Mouse (Mus musculus): Measurements from ENCODE around the gene Kpna7. TPM values are rescaled to one million over a fixed set of nuclear protein-coding genes. Genes with fewer than 3 reads are reported as not detected.
"Not testable (repeated sequence)": the region's sequence is repeated elsewhere in the genome, so short reads cannot be mapped to it uniquely, and the experiment has no call there.

The Kpna7 gene
- polyA plus RNA-seq, 1 experiment from 2014 or later, result not detected

DNA sequence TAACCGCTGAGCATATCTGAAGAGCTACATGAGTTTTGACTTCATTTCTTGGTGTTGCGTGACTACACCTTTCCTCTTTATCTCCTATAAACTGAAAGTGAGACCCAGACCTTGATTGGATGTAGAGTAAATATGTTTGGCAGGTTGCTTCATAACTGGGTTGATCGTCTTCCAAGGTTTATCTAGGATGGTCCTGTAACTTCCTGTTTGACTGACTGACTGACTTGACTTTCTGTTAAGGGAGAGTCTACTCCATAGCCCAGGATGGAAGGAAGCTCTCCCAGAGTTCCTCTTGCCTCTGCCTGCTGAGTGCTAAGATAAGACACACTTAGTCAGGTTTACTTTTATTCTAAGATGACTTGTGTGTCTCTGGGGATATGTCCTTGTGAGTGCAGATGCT, 6.0 kb upstream of the Kpna7 start:
- WGBS, result 89% methylated on average over 3 of the region's 3 CpGs
- Histone ChIP-seq H3K9me3 (ENCODE audit: control insufficient read depth, low read length) (no peaks in the 10 kb centered on the region), H3K4me3 (ENCODE audit: low read depth, low read length) (no peak overlapping the region), H3K27ac (ENCODE audit: low read depth, low read length) (no peak overlapping the region), H3K4me1 (ENCODE audit: control insufficient read depth, insufficient read depth, low read length) (peaks cover 3% of the 10 kb centered on the region; the same call in 1 of the 2 replicates), H3K4me2 (no peak overlapping the region), H3K9ac (ENCODE audit: low read length) (no peak overlapping the region), H3K36me3 (ENCODE audit: control insufficient read depth, insufficient read depth, low read length) (peaks cover 20% of the 10 kb centered on the region), H3K27me3 (ENCODE audit: control insufficient read depth, insufficient read depth, low read length) (no peaks in the 10 kb centered on the region)
- DNase-seq (ENCODE audit: low spot score, missing footprints), result no peak
- ATAC-seq (ENCODE audit: low FRiP score), result no peak

GRCm38 (mm10) chr5:145088186-145088585, 4.4 kb upstream of the Kpna7 start:
- Histone ChIP-seq H3K4me3 (ENCODE audit: low read depth, low read length) (no peak overlapping the region), H3K9ac (ENCODE audit: low read length) (no peak overlapping the region), H3K27me3 (ENCODE audit: control insufficient read depth, insufficient read depth, low read length) (no peaks in the 10 kb centered on the region), H3K4me1 (ENCODE audit: control insufficient read depth, insufficient read depth, low read length) (peaks cover 10% of the 10 kb centered on the region), H3K27ac (ENCODE audit: low read depth, low read length) (no peak overlapping the region), H3K36me3 (ENCODE audit: control insufficient read depth, insufficient read depth, low read length) (peaks cover 15% of the 10 kb centered on the region), H3K9me3 (ENCODE audit: control insufficient read depth, low read length) (no peaks in the 10 kb centered on the region), H3K4me2 (no peak overlapping the region)
- WGBS, result 97% methylated on average over 2 of the region's 2 CpGs
- ATAC-seq (ENCODE audit: low FRiP score), result no peak
- no peak for DNase-seq (ENCODE audit: low spot score, missing footprints)

- ATAC-seq (ENCODE audit: low FRiP score), result no peak
- 84% methylated on average over 2 of the region's 2 CpGs for WGBS
- Histone ChIP-seq H3K4me1 (ENCODE audit: control insufficient read depth, insufficient read depth, low read length) (peaks cover 10% of the 10 kb centered on the region), H3K9ac (ENCODE audit: low read length) (peak overlapping the region; percentile 84), H3K4me2 (peak overlapping the region; percentile 92), H3K36me3 (ENCODE audit: control insufficient read depth, insufficient read depth, low read length) (no peaks in the 10 kb centered on the region), H3K27ac (ENCODE audit: low read depth, low read length) (no peak overlapping the region), H3K4me3 (ENCODE audit: low read depth, low read length) (peak overlapping the region; percentile 85), H3K9me3 (ENCODE audit: control insufficient read depth, low read length) (no peaks in the 10 kb centered on the region), H3K27me3 (ENCODE audit: control insufficient read depth, insufficient read depth, low read length) (no peaks in the 10 kb centered on the region)
- no peak for DNase-seq (ENCODE audit: low spot score, missing footprints)
Measured at GRCm38 (mm10) chr5:145084822-145085221, 992 bp upstream of the Kpna7 start.

DNA sequence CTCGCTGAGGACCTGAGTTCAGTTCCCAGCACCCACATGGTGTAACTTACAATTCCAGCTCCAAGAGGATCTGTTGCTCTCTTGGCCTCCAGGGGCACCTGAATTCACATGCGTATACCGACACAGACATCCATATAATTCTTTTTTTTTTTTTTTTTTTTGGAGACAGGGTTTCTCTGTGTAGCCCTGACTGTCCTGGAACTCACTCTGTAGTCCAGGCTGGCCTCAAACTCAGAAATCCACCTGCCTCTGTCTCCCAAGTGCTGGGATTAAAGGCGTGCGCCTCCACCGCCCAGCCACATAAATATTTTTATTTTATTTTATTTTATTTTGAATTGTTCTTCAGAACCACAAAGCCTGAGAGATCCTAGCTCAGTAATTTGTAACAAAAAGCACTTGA, 629 bp downstream of the Kpna7 start:
- Histone ChIP-seq H3K27ac (ENCODE audit: low read depth, low read length) (peak overlapping the region; percentile 56; the same call in 1 of the 2 replicates), H3K4me3 (ENCODE audit: low read depth, low read length) (peak overlapping the region; percentile 85), H3K9ac (ENCODE audit: low read length) (peak overlapping the region; percentile 84), H3K4me2 (peak overlapping the region; percentile 92)
- 52% methylated on average over 6 of the region's 6 CpGs for WGBS
- H3K9me3 ChIP-seq (ENCODE audit: control insufficient read depth, low read length); DNase-seq (ENCODE audit: low spot score, missing footprints); H3K4me1 ChIP-seq (ENCODE audit: control insufficient read depth, insufficient read depth, low read length); H3K36me3 ChIP-seq (ENCODE audit: control insufficient read depth, insufficient read depth, low read length); H3K27me3 ChIP-seq (ENCODE audit: control insufficient read depth, insufficient read depth, low read length): not testable (repeated sequence)
- peak; percentile 49 for ATAC-seq (ENCODE audit: low FRiP score)

- H3K27ac ChIP-seq (ENCODE audit: low read depth, low read length), result no peak overlapping the region
- no peak overlapping the region for H3K4me3 ChIP-seq (ENCODE audit: low read depth, low read length)
- peaks cover 10% of the 10 kb centered on the region for H3K4me1 ChIP-seq (ENCODE audit: control insufficient read depth, insufficient read depth, low read length)
- H3K27me3 ChIP-seq (ENCODE audit: control insufficient read depth, insufficient read depth, low read length), result no peaks in the 10 kb centered on the region
- ATAC-seq (ENCODE audit: low FRiP score) (no peak), DNase-seq (ENCODE audit: low spot score, missing footprints) (no peak)
- H3K36me3 ChIP-seq (ENCODE audit: control insufficient read depth, insufficient read depth, low read length), result no peaks in the 10 kb centered on the region
- 91% methylated on average over 10 of the region's 10 CpGs for WGBS
- no peak overlapping the region for H3K4me2 ChIP-seq
- H3K9me3 ChIP-seq (ENCODE audit: control insufficient read depth, low read length), result no peaks in the 10 kb centered on the region
- H3K9ac ChIP-seq (ENCODE audit: low read length), result no peak overlapping the region
Measured at GRCm38 (mm10) chr5:145081866-145082613, 1.8 kb downstream of the Kpna7 start.

DNA sequence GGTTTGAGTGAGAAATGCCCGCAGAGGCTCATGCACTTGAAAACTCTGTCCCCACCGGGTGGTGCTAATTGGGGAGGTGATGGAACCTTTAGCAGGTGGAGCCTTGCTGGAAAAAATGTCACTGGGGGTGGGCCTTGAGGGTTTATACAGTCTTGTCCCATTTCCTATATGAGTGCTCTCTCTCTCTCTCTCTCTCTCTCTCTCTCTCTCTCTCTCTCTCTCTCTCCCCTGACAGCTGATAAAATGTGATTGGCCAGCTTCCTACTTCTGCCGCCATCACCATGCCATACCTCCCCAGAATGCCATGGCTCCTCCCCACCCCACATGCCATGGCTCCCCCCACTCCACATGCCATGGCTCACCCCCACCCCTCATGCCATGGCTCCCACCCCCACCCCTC, 8.7 kb downstream of the Kpna7 start:
- ATAC-seq (ENCODE audit: low FRiP score), result no peak
- Histone ChIP-seq H3K27me3 (ENCODE audit: control insufficient read depth, insufficient read depth, low read length) (no peaks in the 10 kb centered on the region), H3K4me2 (no peak overlapping the region), H3K4me3 (ENCODE audit: low read depth, low read length) (no peak overlapping the region), H3K27ac (ENCODE audit: low read depth, low read length) (no peak overlapping the region), H3K9ac (ENCODE audit: low read length) (no peak overlapping the region), H3K4me1 (ENCODE audit: control insufficient read depth, insufficient read depth, low read length) (no peaks in the 10 kb centered on the region), H3K9me3 (ENCODE audit: control insufficient read depth, low read length) (no peaks in the 10 kb centered on the region), H3K36me3 (ENCODE audit: control insufficient read depth, insufficient read depth, low read length) (no peaks in the 10 kb centered on the region)
- no peak for DNase-seq (ENCODE audit: low spot score, missing footprints)
- 66% methylated on average over 3 of the region's 3 CpGs for WGBS

GRCm38 (mm10) chr5:145071342-145071741, 12.5 kb downstream of the Kpna7 start:
- WGBS, result 59% methylated on average over 6 of the region's 6 CpGs
- DNase-seq (ENCODE audit: low spot score, missing footprints), result no peak

GRCm38 (mm10) chr5:145069707-145070106, 14.1 kb downstream of the Kpna7 start:
- H3K4me2 ChIP-seq, result no peak overlapping the region
- peak; percentile 96 for DNase-seq (ENCODE audit: low spot score, missing footprints)

More at GRCm38 (mm10) chr5:145071342-145071741, 12.5 kb downstream of the Kpna7 start:
- Histone ChIP-seq H3K4me2 (no peak overlapping the region), H3K4me1 (ENCODE audit: control insufficient read depth, insufficient read depth, low read length) (no peaks in the 10 kb centered on the region), H3K27me3 (ENCODE audit: control insufficient read depth, insufficient read depth, low read length) (no peaks in the 10 kb centered on the region), H3K4me3 (ENCODE audit: low read depth, low read length) (no peak overlapping the region), H3K27ac (ENCODE audit: low read depth, low read length) (no peak overlapping the region), H3K9ac (ENCODE audit: low read length) (no peak overlapping the region), H3K9me3 (ENCODE audit: control insufficient read depth, low read length) (no peaks in the 10 kb centered on the region), H3K36me3 (ENCODE audit: control insufficient read depth, insufficient read depth, low read length) (no peaks in the 10 kb centered on the region)
- no peak for ATAC-seq (ENCODE audit: low FRiP score)

DNA sequence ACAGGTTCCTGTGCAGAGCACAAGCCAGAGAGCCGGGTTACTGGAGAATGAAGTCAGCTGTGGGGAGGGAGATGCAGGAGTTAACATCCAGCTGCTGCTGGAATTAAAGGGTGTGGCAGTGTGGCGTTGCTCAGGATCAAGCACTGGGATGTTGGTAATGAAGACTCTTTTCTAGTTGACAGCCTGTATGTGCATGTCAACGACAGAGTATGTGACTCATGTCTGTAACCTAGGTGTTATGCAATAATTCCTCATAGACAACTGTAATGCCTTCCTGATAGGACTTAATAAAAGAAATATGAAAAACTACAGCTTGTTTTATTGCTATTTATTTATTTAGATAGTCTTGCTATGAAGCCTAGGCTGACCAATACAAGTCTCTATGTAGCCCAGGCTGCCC, 15.0 kb downstream of the Kpna7 start:
- DNase-seq (ENCODE audit: low spot score, missing footprints) (no peak), ATAC-seq (ENCODE audit: low FRiP score) (no peak)
- no peaks in the 10 kb centered on the region for H3K36me3 ChIP-seq (ENCODE audit: control insufficient read depth, insufficient read depth, low read length)
- H3K27ac ChIP-seq (ENCODE audit: low read depth, low read length), result no peak overlapping the region
- no peaks in the 10 kb centered on the region for H3K4me1 ChIP-seq (ENCODE audit: control insufficient read depth, insufficient read depth, low read length)
- no peaks in the 10 kb centered on the region for H3K27me3 ChIP-seq (ENCODE audit: control insufficient read depth, insufficient read depth, low read length)
- H3K9me3 ChIP-seq (ENCODE audit: control insufficient read depth, low read length), result no peaks in the 10 kb centered on the region
- H3K9ac ChIP-seq (ENCODE audit: low read length), result no peak overlapping the region
- 55% methylated on average over 3 of the region's 3 CpGs for WGBS
- no peak overlapping the region for H3K4me2 ChIP-seq
- no peak overlapping the region for H3K4me3 ChIP-seq (ENCODE audit: low read depth, low read length)

More at GRCm38 (mm10) chr5:145069707-145070106, 14.1 kb downstream of the Kpna7 start:
- peak; percentile 68 for ATAC-seq (ENCODE audit: low FRiP score)
- Histone ChIP-seq H3K4me3 (ENCODE audit: low read depth, low read length) (no peak overlapping the region), H3K36me3 (ENCODE audit: control insufficient read depth, insufficient read depth, low read length) (no peaks in the 10 kb centered on the region), H3K4me1 (ENCODE audit: control insufficient read depth, insufficient read depth, low read length) (no peaks in the 10 kb centered on the region), H3K27me3 (ENCODE audit: control insufficient read depth, insufficient read depth, low read length) (no peaks in the 10 kb centered on the region), H3K27ac (ENCODE audit: low read depth, low read length) (no peak overlapping the region), H3K9ac (ENCODE audit: low read length) (no peak overlapping the region), H3K9me3 (ENCODE audit: control insufficient read depth, low read length) (no peaks in the 10 kb centered on the region)
- WGBS, result under 1% methylated on average over 5 of the region's 5 CpGs

Data from midbrain, embryonic 11.5 days (tissue).